Mouse (Mus musculus) midbrain, embryonic 11.5 days (tissue): ENCODE measurements around the gene Clec16a. TPM values are rescaled to one million over a fixed set of nuclear protein-coding genes. Genes with fewer than 3 reads are reported as not detected.

Source experiments
- ATAC-seq: fragments of 200-750 bp; cut with Nextera tagmentation; 2 replicates; pipeline ENCODE4 v1.8.0; 2017; ENCODE audit warnings: moderate TSS enrichment, moderate library complexity; ENCODE audit not compliant: low FRiP score
- DNase-seq: peaks from one replicate; pipeline ENCODE4 v3.0.0; 2015; ENCODE audit warnings: low spot score; ENCODE audit errors: missing footprints
- H3K27ac ChIP-seq: fragments of 300-500 bp; sonication (generic); 2 replicates; pipeline ENCODE4 v1.5.1; 2014; ENCODE audit warnings: low read depth, low read length
- H3K27me3 ChIP-seq: fragments of 300-500 bp; sonication (generic); 2 replicates; pipeline ENCODE4 v1.6.1; 2014; ENCODE audit warnings: mild to moderate bottlenecking, low read length, moderate library complexity, mixed read lengths; ENCODE audit not compliant: control insufficient read depth, insufficient read depth
- H3K36me3 ChIP-seq: fragments of 300-500 bp; sonication (generic); 2 replicates; pipeline ENCODE4 v1.6.1; 2014; ENCODE audit warnings: mild to moderate bottlenecking, low read length, moderate library complexity, mixed read lengths; ENCODE audit not compliant: control insufficient read depth, insufficient read depth
- H3K4me1 ChIP-seq: fragments of 300-500 bp; sonication (generic); 2 replicates; pipeline ENCODE4 v1.6.1; 2014; ENCODE audit warnings: low read length; ENCODE audit not compliant: control insufficient read depth, insufficient read depth
- H3K4me2 ChIP-seq: fragments of 300-500 bp; sonication (generic); 2 replicates; pipeline ENCODE4 v1.6.1; 2014; ENCODE audit warnings: mild to moderate bottlenecking, moderate library complexity
- H3K4me3 ChIP-seq: fragments of 300-500 bp; sonication (generic); 2 replicates; pipeline ENCODE4 v1.5.1; 2014; ENCODE audit warnings: low read depth, low read length
- H3K9ac ChIP-seq: fragments of 300-500 bp; sonication (generic); 2 replicates; pipeline ENCODE4 v1.6.1; 2014; ENCODE audit warnings: low read length
- H3K9me3 ChIP-seq: fragments of 300-500 bp; sonication (generic); 2 replicates; pipeline ENCODE4 v1.6.1; 2016; ENCODE audit warnings: low read length; ENCODE audit not compliant: control insufficient read depth
- WGBS: fragments of 180-500 bp; shearing (Covaris S2); extraction: QIAGEN DNeasy Blood & Tissue Kit; methylation state at CpG from one replicate; pipeline ENCODE4 v1.1.7; 2014; 5-methylcytosine and 5-hydroxymethylcytosine counted together
- polyA plus RNA-seq: library from polyadenylated mRNA; unstranded; fragments of >200 nt; fragmentation: Nextera tagmentation; extraction: Ambion mirVana; gene quantifications from 2 replicates; pipeline ENCODE4 v1.2.1, GENCODE M21; 2014

Clec16a gene
- polyA plus RNA-seq, 1 experiment from 2014 or later: 41.2 TPM

DNA sequence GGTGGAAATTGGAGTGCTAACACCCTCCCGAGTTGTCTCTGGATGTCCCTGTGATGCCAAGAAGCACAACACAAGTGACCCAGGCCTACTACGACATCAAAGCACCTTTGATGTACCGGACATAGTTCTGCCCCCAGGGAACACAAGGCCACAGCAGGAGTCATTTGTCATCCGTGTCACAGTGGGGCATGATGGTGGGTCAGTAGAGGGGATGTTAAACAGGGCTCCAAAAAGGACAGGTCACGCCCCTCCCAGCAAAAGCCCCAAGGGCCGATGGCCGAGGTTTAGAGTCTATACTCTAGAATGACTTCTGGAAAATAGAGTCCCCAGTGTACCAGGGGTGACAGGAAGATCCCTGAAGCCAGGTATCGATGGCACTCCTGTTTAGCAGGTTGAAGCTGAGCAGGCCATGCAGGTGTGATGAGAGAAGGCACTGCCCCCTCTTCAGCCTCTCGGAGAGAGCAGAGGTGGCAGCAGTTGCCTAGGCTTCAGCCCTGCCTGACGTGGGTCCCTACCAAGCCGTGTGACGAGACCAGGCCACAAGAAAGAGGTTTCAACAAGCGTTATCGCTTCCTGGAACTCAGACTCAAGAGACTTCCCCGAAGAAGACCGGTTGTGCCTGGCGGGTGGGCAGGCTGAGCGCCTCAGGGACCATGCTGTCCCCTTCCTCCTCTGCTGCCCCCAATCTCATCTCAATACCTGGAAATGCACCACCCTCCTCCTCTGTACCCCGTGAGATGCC is 226.8 kb downstream of the Clec16a start:
- H3K9me3 ChIP-seq: no peaks in the 10 kb centered on the region
- H3K4me3 ChIP-seq: no peak overlapping the region
- no peaks in the 10 kb centered on the region for H3K27me3 ChIP-seq
- H3K9ac ChIP-seq: no peak overlapping the region
- no peaks in the 10 kb centered on the region for H3K4me1 ChIP-seq
- no peak overlapping the region for H3K27ac ChIP-seq
- no peaks in the 10 kb centered on the region for H3K36me3 ChIP-seq
- ATAC-seq: no peak
- no peak overlapping the region for H3K4me2 ChIP-seq
- WGBS: 69% methylated on average over 19 of the region's 19 CpGs
- DNase-seq: no peak

DNA sequence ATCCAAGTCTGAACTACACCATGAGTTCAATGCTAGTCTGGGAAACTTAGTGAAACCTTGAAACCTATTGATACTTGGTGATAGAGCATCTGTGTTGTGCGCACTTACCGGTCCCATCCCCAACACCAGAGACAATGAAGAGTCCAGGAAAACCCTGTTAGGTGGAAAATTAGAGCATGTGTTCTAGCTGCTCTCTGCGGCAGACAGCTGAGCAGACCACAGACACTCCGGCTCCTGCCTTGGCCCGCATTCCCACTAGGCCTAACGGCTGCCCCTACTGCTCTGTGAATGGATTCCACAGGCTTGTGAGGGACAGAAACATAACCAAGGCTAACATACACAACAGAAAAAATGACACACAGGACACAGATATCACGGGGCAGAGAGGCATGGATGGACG is 228.4 kb downstream of the Clec16a start:
- Histone ChIP-seq H3K9ac (no peak overlapping the region), H3K4me3 (no peak overlapping the region), H3K27me3 (no peaks in the 10 kb centered on the region), H3K27ac (no peak overlapping the region), H3K9me3 (no peaks in the 10 kb centered on the region), H3K36me3 (no peaks in the 10 kb centered on the region), H3K4me2 (no peak overlapping the region), H3K4me1 (no peaks in the 10 kb centered on the region)
- whole genome bisulfite sequencing: 89% methylated on average over 8 of the region's 8 CpGs
- DNase-seq (peak; percentile 66), ATAC-seq (no peak)

- DNase-seq: peak; percentile 47
- ATAC-seq: no peak
- Histone ChIP-seq H3K4me3 (no peak overlapping the region), H3K9me3 (no peaks in the 10 kb centered on the region), H3K27me3 (no peaks in the 10 kb centered on the region), H3K9ac (no peak overlapping the region), H3K36me3 (no peaks in the 10 kb centered on the region), H3K27ac (no peak overlapping the region), H3K4me2 (no peak overlapping the region), H3K4me1 (no peaks in the 10 kb centered on the region)
- 68% methylated on average over 4 of the region's 4 CpGs for WGBS
Measured at GRCm38 (mm10) chr16:10774726-10775125, 229.6 kb downstream of the Clec16a start.

DNA sequence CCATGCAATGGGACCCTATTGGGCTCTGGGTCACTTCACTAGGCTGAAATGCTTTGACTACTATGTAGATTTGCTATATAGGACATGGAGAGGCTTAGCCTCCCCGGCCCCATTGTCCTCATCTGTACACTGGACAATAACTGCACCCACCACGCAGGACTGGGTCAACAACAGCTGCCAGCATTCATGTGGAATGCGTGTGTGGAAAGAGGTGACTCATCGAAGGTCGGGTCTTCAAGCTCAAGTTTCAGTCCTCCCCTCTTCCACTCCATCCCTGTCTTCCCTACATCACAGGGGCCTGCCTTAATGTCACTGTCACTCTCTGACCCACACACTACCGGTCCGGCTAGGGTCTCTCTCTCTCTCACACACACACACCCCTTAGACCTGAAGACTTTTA is 231.2 kb downstream of the Clec16a start:
- 71% methylated on average over 7 of the region's 7 CpGs for WGBS
- no peaks in the 10 kb centered on the region for H3K4me1 ChIP-seq
- no peak overlapping the region for H3K4me3 ChIP-seq
- H3K27me3 ChIP-seq: no peaks in the 10 kb centered on the region
- no peak overlapping the region for H3K9ac ChIP-seq
- DNase-seq (peak; percentile 35), ATAC-seq (no peak)
- H3K9me3 ChIP-seq: no peaks in the 10 kb centered on the region
- H3K36me3 ChIP-seq: no peaks in the 10 kb centered on the region
- no peak overlapping the region for H3K4me2 ChIP-seq
- no peak overlapping the region for H3K27ac ChIP-seq

- ATAC-seq: no peak
- DNase-seq: no peak
- 68% methylated on average over 5 of the region's 5 CpGs for WGBS
- H3K27me3 ChIP-seq: no peaks in the 10 kb centered on the region
- peaks cover 2% of the 10 kb centered on the region; the same call in 1 of the 2 replicates for H3K4me1 ChIP-seq
- no peak overlapping the region for H3K27ac ChIP-seq
- H3K9ac ChIP-seq: no peak overlapping the region
- no peak overlapping the region for H3K4me2 ChIP-seq
- no peak overlapping the region for H3K4me3 ChIP-seq
- H3K9me3 ChIP-seq: no peaks in the 10 kb centered on the region
- H3K36me3 ChIP-seq: no peaks in the 10 kb centered on the region
Measured at GRCm38 (mm10) chr16:10777579-10778160, 232.5 kb downstream of the Clec16a start.

- Histone ChIP-seq H3K36me3 (no peaks in the 10 kb centered on the region), H3K4me3 (no peak overlapping the region), H3K9ac (no peak overlapping the region), H3K4me1 (peaks cover 10% of the 10 kb centered on the region), H3K27ac (no peak overlapping the region), H3K27me3 (peaks cover 15% of the 10 kb centered on the region), H3K9me3 (no peaks in the 10 kb centered on the region), H3K4me2 (no peak overlapping the region)
- DNase-seq (no peak), ATAC-seq (no peak)
- 80% methylated on average over 5 of the region's 5 CpGs for WGBS
Measured at GRCm38 (mm10) chr16:10780631-10781120, 235.5 kb downstream of the Clec16a start.

DNA sequence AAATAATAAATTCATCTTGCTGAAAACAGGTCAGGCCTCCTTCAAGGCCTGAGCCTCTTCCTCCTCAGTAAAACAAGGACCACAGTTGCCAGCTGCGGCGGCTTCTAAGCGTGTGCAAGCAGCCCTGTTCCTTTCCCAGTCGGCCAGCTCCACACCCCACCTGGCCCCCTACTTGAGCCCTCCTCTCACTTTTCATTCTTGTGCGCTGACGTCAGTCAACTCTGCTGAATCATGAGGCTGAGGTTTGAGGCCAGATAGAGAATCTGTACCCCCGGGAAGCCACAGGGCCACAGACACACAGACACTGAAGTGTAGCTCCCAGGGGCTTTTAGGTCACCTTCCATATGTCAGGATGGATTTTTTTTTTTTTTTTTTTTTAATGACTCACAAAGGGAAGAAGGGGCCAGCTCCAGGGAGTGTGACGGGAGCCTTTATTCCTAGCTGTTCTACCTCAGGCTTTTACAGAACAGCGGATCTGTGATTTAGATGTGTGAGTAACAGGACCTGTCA is 236.8 kb downstream of the Clec16a start:
- Histone ChIP-seq H3K36me3 (no peaks in the 10 kb centered on the region), H3K4me2 (no peak overlapping the region), H3K27me3 (peaks cover 15% of the 10 kb centered on the region), H3K9me3 (no peaks in the 10 kb centered on the region), H3K27ac (no peak overlapping the region), H3K4me3 (no peak overlapping the region), H3K4me1 (peaks cover 10% of the 10 kb centered on the region), H3K9ac (no peak overlapping the region)
- DNase-seq: no peak
- WGBS: 44% methylated on average over 9 of the region's 9 CpGs
- ATAC-seq: no peak

- Histone ChIP-seq H3K27me3 (peaks cover 15% of the 10 kb centered on the region), H3K36me3 (no peaks in the 10 kb centered on the region), H3K4me3 (no peak overlapping the region), H3K27ac (no peak overlapping the region), H3K4me1 (peaks cover 10% of the 10 kb centered on the region), H3K9ac (no peak overlapping the region), H3K9me3 (no peaks in the 10 kb centered on the region), H3K4me2 (no peak overlapping the region)
- ATAC-seq: no peak
- 35% methylated on average over 6 of the region's 6 CpGs for WGBS
- DNase-seq: no peak
Measured at GRCm38 (mm10) chr16:10782377-10783151, 237.4 kb downstream of the Clec16a start.

DNA sequence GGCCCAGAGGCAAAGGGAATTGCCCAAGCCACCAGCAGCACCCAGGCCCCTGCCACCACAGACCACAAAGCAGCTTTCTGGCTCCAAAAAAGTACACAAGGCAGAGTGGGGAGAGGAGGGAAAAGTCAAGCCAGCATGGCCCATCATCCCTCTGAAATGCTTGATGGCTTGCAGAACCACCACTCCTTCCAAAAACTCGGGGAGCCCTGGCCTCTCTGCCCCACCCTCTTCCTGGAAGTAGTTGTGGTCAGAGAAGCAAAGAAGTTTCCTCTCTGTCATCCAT is 238.0 kb downstream of the Clec16a start:
- Histone ChIP-seq H3K9me3 (no peaks in the 10 kb centered on the region), H3K9ac (no peak overlapping the region), H3K36me3 (no peaks in the 10 kb centered on the region), H3K27ac (no peak overlapping the region), H3K27me3 (peaks cover 15% of the 10 kb centered on the region), H3K4me3 (no peak overlapping the region), H3K4me2 (no peak overlapping the region), H3K4me1 (peaks cover 10% of the 10 kb centered on the region)
- ATAC-seq (no peak), DNase-seq (no peak)
- 62% methylated on average over 1 of the region's 1 CpGs for WGBS
